In genomic region chr8:112404087-112404486, GRCm38 (mm10) we compare ENCODE assay signal across 15 mouse cellular contexts.
DNase-seq lines count a peak whose midpoint lies in the region; ATAC-seq and TF ChIP-seq lines count a peak whose summit lies in the region.
"Had no signal": no experiment of that assay in that cellular context is flagged by ENCODE, and none has a peak within 500 bp of the region (broad histone marks: within the 10 kb centered on the region; RNA-seq: fewer than 3 reads in every experiment).

No protein-coding gene starts in this region.

- no peaks in the 10 kb centered on the region for H3K4me1 ChIP-seq in kidney, embryonic 15.5 days
- H3K4me1 ChIP-seq in cerebellum, adult 2 months (ENCODE audit: control insufficient read depth, insufficient read depth, low read length), result no peaks in the 10 kb centered on the region
- H3K4me1 ChIP-seq: forebrain, embryonic 10.5 days; liver, embryonic 15.5 days; megakaryocyte, embryonic 14.5 days had no signal

- 2% methylated on average over 2 of the region's 2 CpGs for WGBS in kidney, embryonic 15.5 days
- WGBS in cerebellum, adult 2 months, result 20% methylated on average over 2 of the region's 2 CpGs

- H3K9me3 ChIP-seq in kidney, embryonic 15.5 days (replicated peaks), result no peaks in the 10 kb centered on the region
- H3K9me3 ChIP-seq: forebrain, embryonic 10.5 days; liver, embryonic 15.5 days had no signal

- ATAC-seq in kidney, embryonic 15.5 days (replicated peaks; ENCODE audit: low FRiP score), result 0 out of 2 replicates have a peak, but pooled peaks have one; percentile 66
- ATAC-seq: CD4-positive, CD25-positive, alpha-beta regulatory T cell, adult 4 months had no signal

- no peak for TF ChIP-seq POLR2A in myocyte (IDR thresholded peaks at IDR 0.05; ENCODE audit: insufficient read length, low read depth)
- no peak for TF ChIP-seq POLR2A in cerebellum, adult 2 months (IDR thresholded peaks at IDR 0.05; ENCODE audit: borderline replicate concordance, insufficient read depth, low read length)

- H3K4me3 ChIP-seq in kidney, embryonic 15.5 days (replicated peaks), result no peak overlapping the region
- H3K4me3 ChIP-seq in myocyte, result no peak overlapping the region
- H3K4me3 ChIP-seq in cerebellum, adult 2 months (replicated peaks; ENCODE audit: insufficient read depth, low read depth, low read length), result no peak overlapping the region
- H3K4me3 ChIP-seq: forebrain, embryonic 10.5 days; liver, embryonic 15.5 days; megakaryocyte, embryonic 14.5 days had no signal

- H3K9ac ChIP-seq in kidney, embryonic 15.5 days, result no peak overlapping the region
- H3K9ac ChIP-seq: liver, embryonic 15.5 days had no signal

- no peak for DNase-seq in kidney, adult 9 months
- peak; percentile 11 for DNase-seq in ovary, postnatal 36 days (ENCODE audit: low spot score)
- no peak for DNase-seq in ovary, adult 18-20 months (ENCODE audit: low spot score)
- DNase-seq in embryo, embryonic 9.5 days (ENCODE audit: extremely low spot score), result peak; percentile 42
- DNase-seq in natural killer cell, adult 2 months (ENCODE audit: low spot score in 2 of 2), result no peak
- no peak for DNase-seq in cerebellum, adult 2 months
- DNase-seq: adrenal gland, adult 8-10 months; heart, adult 11 months; spleen, adult 18-20 months had no signal

- H3K27me3 ChIP-seq in kidney, embryonic 15.5 days, result no peaks in the 10 kb centered on the region
- H3K27me3 ChIP-seq in myocyte (ENCODE audit: control insufficient read depth, insufficient read depth, insufficient read length), result no peaks in the 10 kb centered on the region
- H3K27me3 ChIP-seq in cerebellum, adult 2 months (ENCODE audit: control insufficient read depth, insufficient read depth, low read length), result no peaks in the 10 kb centered on the region
- H3K27me3 ChIP-seq: liver, embryonic 15.5 days; megakaryocyte, embryonic 14.5 days had no signal

- H3K36me3 ChIP-seq in kidney, embryonic 15.5 days, result no peaks in the 10 kb centered on the region
- H3K36me3 ChIP-seq in myocyte (ENCODE audit: control insufficient read depth, insufficient read depth), result no peaks in the 10 kb centered on the region
- H3K36me3 ChIP-seq: forebrain, embryonic 10.5 days; liver, embryonic 15.5 days had no signal

- TF ChIP-seq CTCF in cerebellum, adult 2 months (IDR thresholded peaks at IDR 0.05; ENCODE audit: borderline replicate concordance, insufficient read depth, low read depth, low read length), result no peak

- H3K79me2 ChIP-seq in myocyte (ENCODE audit: control insufficient read depth, insufficient read depth), result no peaks in the 10 kb centered on the region

- no peak overlapping the region for H3K4me2 ChIP-seq in kidney, embryonic 15.5 days
- H3K4me2 ChIP-seq in myocyte (ENCODE audit: low read depth), result no peak overlapping the region
- H3K4me2 ChIP-seq: liver, embryonic 15.5 days had no signal

- H3K27ac ChIP-seq in kidney, embryonic 15.5 days, result no peak overlapping the region
- no peak overlapping the region for H3K27ac ChIP-seq in cerebellum, adult 2 months (ENCODE audit: insufficient read depth, low read length)
- H3K27ac ChIP-seq: forebrain, embryonic 10.5 days; liver, embryonic 15.5 days had no signal

- H3ac ChIP-seq in myocyte (ENCODE audit: control insufficient read depth, insufficient read length), result no peak overlapping the region

TF ChIP-seq in myocyte, 11 proteins besides CTCF, POLR2A, EP300 and RAD21:
- TF ChIP-seq MAX (IDR thresholded peaks at IDR 0.05; ENCODE audit: low read depth), result no peak
- no peak for TF ChIP-seq TCF12 (IDR thresholded peaks at IDR 0.05; ENCODE audit: insufficient read depth, poor library complexity, severe bottlenecking)
- no peak for TF ChIP-seq SRF (IDR thresholded peaks at IDR 0.05; ENCODE audit: control insufficient read depth, insufficient read length, low read depth)
- TF ChIP-seq REST (IDR thresholded peaks at IDR 0.05; ENCODE audit: insufficient read depth, insufficient read length), result peak; percentile 68
- no peak for TF ChIP-seq MYOG (IDR thresholded peaks at IDR 0.05; ENCODE audit: control insufficient read depth in 1 of 3, insufficient read depth in 1 of 3, insufficient read length in 2 of 3, low read depth in 2 of 3)
- TF ChIP-seq USF1 (IDR thresholded peaks at IDR 0.05; ENCODE audit: low read depth), result no peak

Comparison
In these comparisons a context has a peak if more than half of its experiments do, and no peak if none do; other contexts are left out.
1. DNase-seq: peak in ovary, postnatal 36 days (single experiment) and embryo, embryonic 9.5 days (single experiment); none in kidney, adult 9 months (single experiment), ovary, adult 18-20 months (single experiment), natural killer cell, adult 2 months (0 of 2) and cerebellum, adult 2 months (0 of 2).